Mouse (Mus musculus) brain, embryonic 14.5 days (tissue): ENCODE data around the gene Dbnl. TPM values are rescaled to one million over a fixed set of nuclear protein-coding genes. Genes with fewer than 3 reads are reported as not detected.

Source experiments
- DNase-seq: peaks from one replicate; pipeline ENCODE4 v3.0.0-alpha.2; 2011; ENCODE audit warnings: low read depth
- CTCF ChIP-seq: fragments of 200-500 bp; IDR thresholded peaks from 2 replicates; pipeline ENCODE4 v1.5.1; 2012; ENCODE audit warnings: inconsistent platforms, mild to moderate bottlenecking, moderate library complexity, borderline replicate concordance; ENCODE audit not compliant: insufficient read depth, insufficient read length; ENCODE audit errors: extremely low read depth
- POLR2A ChIP-seq: fragments of 200-500 bp; IDR thresholded peaks from 2 replicates; pipeline ENCODE4 v1.6.1; 2012; ENCODE audit warnings: mild to moderate bottlenecking, inconsistent platforms, borderline replicate concordance; ENCODE audit not compliant: poor library complexity, insufficient read depth, insufficient read length, severe bottlenecking; ENCODE audit errors: extremely low read depth
- polyA plus RNA-seq: library from polyadenylated mRNA; depleted of rRNA; stranded (reverse); fragments of >200 nt; gene quantifications from 2 replicates; pipeline ENCODE4 v1.2.3, GENCODE M21; 2012

Dbnl gene
- polyA plus RNA-seq, 1 experiment, result 123 TPM

GRCm38 (mm10) chr11:5829327-5829726 is 41.0 kb downstream of the Dbnl start:
- TF ChIP-seq CTCF (no peak), POLR2A (no peak)

GRCm38 (mm10) chr11:5834506-5834905 is 46.2 kb downstream of the Dbnl start:
- DNase-seq, result no peak
- TF ChIP-seq CTCF (no peak), POLR2A (no peak)

More at GRCm38 (mm10) chr11:5829327-5829726, 41.0 kb downstream of the Dbnl start:
- no peak for DNase-seq

- no peak for DNase-seq
- no peak for TF ChIP-seq POLR2A
- TF ChIP-seq CTCF, result no peak
These were observed 46.8 kb downstream of the Dbnl start for GRCm38 (mm10) chr11:5835057-5835456.

GRCm38 (mm10) chr11:5836126-5836525 is 47.8 kb downstream of the Dbnl start:
- DNase-seq, result peak; percentile 55
- TF ChIP-seq CTCF, result peak; percentile 27; the same call in 1 of the 2 replicates
- TF ChIP-seq POLR2A, result no peak

GRCm38 (mm10) chr11:5837251-5838246 is 49.3 kb downstream of the Dbnl start, which contains the start of gene Polm:
Gene Polm, minus strand, starts transcription at chr11:5838016.
- peak; percentile 70 for TF ChIP-seq CTCF
- no peak for TF ChIP-seq POLR2A
- DNase-seq, result peak; percentile 96

- DNase-seq, result no peak
- TF ChIP-seq CTCF (no peak), POLR2A (no peak)
These were observed 52.1 kb downstream of the Dbnl start for GRCm38 (mm10) chr11:5840346-5840745.

- no peak for DNase-seq
- TF ChIP-seq POLR2A (no peak), CTCF (no peak)
These were observed 53.5 kb downstream of the Dbnl start for GRCm38 (mm10) chr11:5841751-5842150.

- no peak for TF ChIP-seq POLR2A
- TF ChIP-seq CTCF, result no peak
- no peak for DNase-seq
These were observed 54.8 kb downstream of the Dbnl start for GRCm38 (mm10) chr11:5843131-5843530.

GRCm38 (mm10) chr11:5846639-5847345 is 58.5 kb downstream of the Dbnl start:
- no peak for DNase-seq
- no peak for TF ChIP-seq CTCF
- no peak for TF ChIP-seq POLR2A

- TF ChIP-seq CTCF, result no peak
- no peak for TF ChIP-seq POLR2A
- peak; percentile 93 for DNase-seq
These were observed 60.5 kb downstream of the Dbnl start for GRCm38 (mm10) chr11:5848741-5849140.

- peak; percentile 38 for DNase-seq
These were observed 61.0 kb downstream of the Dbnl start for GRCm38 (mm10) chr11:5849316-5849715.

More at GRCm38 (mm10) chr11:5849316-5849715, 61.0 kb downstream of the Dbnl start:
- no peak for TF ChIP-seq CTCF
